Mouse (Mus musculus) heart, embryonic 16.5 days (tissue): ENCODE data around the gene Nat10. TPM values are rescaled to one million over a fixed set of nuclear protein-coding genes. Genes with fewer than 3 reads are reported as not detected.
A peak's percentile ranks its signal among the peaks of the same experiment; 100 is the strongest.

ENCODE experiments used
- ATAC-seq: fragments of 200-750 bp; cut with Nextera tagmentation; replicated peaks from 2 replicates; pipeline ENCODE4 v1.8.0; 2017; ENCODE audit warnings: moderate number of reproducible peaks; ENCODE audit not compliant: insufficient read depth, low FRiP score; ENCODE audit errors: extremely low read depth
- H3K27ac ChIP-seq: fragments of 300-500 bp; sonication (generic); 2 replicates; pipeline ENCODE4 v1.5.1; 2014; ENCODE audit warnings: mild to moderate bottlenecking, low read length, control low read depth, moderate library complexity
- H3K27me3 ChIP-seq: fragments of 300-500 bp; sonication (generic); 2 replicates; pipeline ENCODE4 v1.6.1; 2014; ENCODE audit warnings: low read length, mixed read lengths; ENCODE audit not compliant: control insufficient read depth, insufficient read depth
- H3K36me3 ChIP-seq: fragments of 300-500 bp; sonication (generic); 2 replicates; pipeline ENCODE4 v1.6.1; 2014; ENCODE audit not compliant: control insufficient read depth, insufficient read depth
- H3K4me1 ChIP-seq: fragments of 300-500 bp; sonication (generic); 2 replicates; pipeline ENCODE4 v1.6.1; 2014; ENCODE audit warnings: low read length, mixed read lengths; ENCODE audit not compliant: control insufficient read depth, insufficient read depth
- H3K4me2 ChIP-seq: fragments of 300-500 bp; sonication (generic); 2 replicates; pipeline ENCODE4 v1.6.1; 2014; ENCODE audit warnings: low read depth, mild to moderate bottlenecking, control low read depth, low read length
- H3K4me3 ChIP-seq: fragments of 300-500 bp; sonication (generic); 2 replicates; pipeline ENCODE4 v1.5.1; 2014; ENCODE audit warnings: mild to moderate bottlenecking, control low read depth, low read length
- H3K9ac ChIP-seq: fragments of 300-500 bp; sonication (generic); 2 replicates; pipeline ENCODE4 v1.6.1; 2014; ENCODE audit warnings: low read length, control low read depth
- H3K9me3 ChIP-seq: fragments of 300-500 bp; sonication (generic); replicated peaks from 2 replicates; pipeline ENCODE4 v1.6.1; 2016; ENCODE audit warnings: low read length; ENCODE audit not compliant: control insufficient read depth
- WGBS: fragments of 180-500 bp; shearing (Covaris S2); extraction: QIAGEN DNeasy Blood & Tissue Kit; methylation state at CpG from one replicate; pipeline ENCODE4 v1.1.7; 2014; 5-methylcytosine and 5-hydroxymethylcytosine counted together
- polyA plus RNA-seq: library from polyadenylated mRNA; unstranded; fragments of >200 nt; fragmentation: Nextera tagmentation; extraction: Ambion mirVana; gene quantifications from 2 replicates; pipeline ENCODE4 v1.2.1, GENCODE M21; 2015

The Nat10 gene
- polyA plus RNA-seq, 1 experiment from 2014 or later = 16.5 TPM

GRCm38 (mm10) chr2:103795843-103796210 lies 34.8 kb upstream of the Nat10 start:
- peak overlapping the region; percentile 99 for H3K9ac ChIP-seq
- H3K36me3 ChIP-seq = peaks cover 6% of the 10 kb centered on the region
- peak overlapping the region; percentile 100 for H3K27ac ChIP-seq
- 0% methylated on average over 11 of the region's 11 CpGs for WGBS
- H3K9me3 ChIP-seq = no peaks in the 10 kb centered on the region
- no peaks in the 10 kb centered on the region for H3K27me3 ChIP-seq
- peak; percentile 62 for ATAC-seq
- peak overlapping the region; percentile 99 for H3K4me3 ChIP-seq
- H3K4me2 ChIP-seq = peak overlapping the region; percentile 72
- peaks cover 21% of the 10 kb centered on the region for H3K4me1 ChIP-seq

- WGBS = 91% methylated on average over 1 of the region's 1 CpGs
- Histone ChIP-seq H3K9me3 (no peaks in the 10 kb centered on the region), H3K27me3 (no peaks in the 10 kb centered on the region), H3K4me3 (no peak overlapping the region), H3K4me2 (no peak overlapping the region), H3K4me1 (peaks cover 13% of the 10 kb centered on the region), H3K36me3 (peaks cover 10% of the 10 kb centered on the region), H3K27ac (no peak overlapping the region), H3K9ac (no peak overlapping the region)
- no peak for ATAC-seq
These were observed 30.9 kb upstream of the Nat10 start for GRCm38 (mm10) chr2:103792009-103792408.

GRCm38 (mm10) chr2:103785735-103786134 lies 24.7 kb upstream of the Nat10 start:
- Histone ChIP-seq H3K27ac (no peak overlapping the region), H3K36me3 (peaks cover 16% of the 10 kb centered on the region), H3K4me2 (no peak overlapping the region), H3K27me3 (no peaks in the 10 kb centered on the region), H3K4me1 (no peaks in the 10 kb centered on the region), H3K9ac (no peak overlapping the region), H3K9me3 (no peaks in the 10 kb centered on the region), H3K4me3 (no peak overlapping the region)
- WGBS = 81% methylated on average over 1 of the region's 1 CpGs
- ATAC-seq = no peak

- no peak for ATAC-seq
- no peaks in the 10 kb centered on the region for H3K27me3 ChIP-seq
- no peaks in the 10 kb centered on the region for H3K9me3 ChIP-seq
- no peaks in the 10 kb centered on the region for H3K4me1 ChIP-seq
- no peak overlapping the region for H3K4me2 ChIP-seq
- no peak overlapping the region for H3K9ac ChIP-seq
- H3K4me3 ChIP-seq = no peak overlapping the region
- 85% methylated on average over 4 of the region's 4 CpGs for WGBS
- peaks cover 23% of the 10 kb centered on the region for H3K36me3 ChIP-seq
- H3K27ac ChIP-seq = no peak overlapping the region
These were observed 23.6 kb upstream of the Nat10 start for GRCm38 (mm10) chr2:103784621-103785020.

GRCm38 (mm10) chr2:103762492-103762891 lies 1.4 kb upstream of the Nat10 start:
- H3K27me3 ChIP-seq = no peaks in the 10 kb centered on the region
- WGBS = 59% methylated on average over 1 of the region's 1 CpGs
- no peak for ATAC-seq
- H3K9me3 ChIP-seq = no peaks in the 10 kb centered on the region
- H3K9ac ChIP-seq = no peak overlapping the region
- H3K4me1 ChIP-seq = peaks cover 7% of the 10 kb centered on the region; the same call in 1 of the 2 replicates
- peaks cover 15% of the 10 kb centered on the region for H3K36me3 ChIP-seq
- no peak overlapping the region for H3K27ac ChIP-seq
- no peak overlapping the region for H3K4me3 ChIP-seq
- no peak overlapping the region for H3K4me2 ChIP-seq

GRCm38 (mm10) chr2:103761993-103762392 lies 923 bp upstream of the Nat10 start:
- H3K9me3 ChIP-seq = no peaks in the 10 kb centered on the region
- peaks cover 7% of the 10 kb centered on the region; the same call in 1 of the 2 replicates for H3K4me1 ChIP-seq
- ATAC-seq = no peak
- H3K9ac ChIP-seq = no peak overlapping the region
- no peak overlapping the region; the same call in 1 of the 2 replicates for H3K4me3 ChIP-seq
- H3K27me3 ChIP-seq = no peaks in the 10 kb centered on the region
- peaks cover 15% of the 10 kb centered on the region for H3K36me3 ChIP-seq
- H3K4me2 ChIP-seq = peak overlapping the region; percentile 77
- no peak overlapping the region for H3K27ac ChIP-seq
- 33% methylated on average over 4 of the region's 4 CpGs for WGBS

GRCm38 (mm10) chr2:103760421-103760820 lies 649 bp downstream of the Nat10 start:
- peaks cover 7% of the 10 kb centered on the region; the same call in 1 of the 2 replicates for H3K4me1 ChIP-seq
- no peaks in the 10 kb centered on the region for H3K9me3 ChIP-seq
- 0 out of 2 replicates have a peak, but pooled peaks cover 2% of the 10 kb centered on the region for H3K36me3 ChIP-seq
- H3K27ac ChIP-seq = peak overlapping the region; percentile 87
- ATAC-seq = peak; percentile 2; the same call in 1 of the 2 replicates
- H3K4me2 ChIP-seq = peak overlapping the region; percentile 77
- H3K4me3 ChIP-seq = peak overlapping the region; percentile 92
- WGBS = 0% methylated on average over 12 of the region's 12 CpGs
- peak overlapping the region; percentile 76 for H3K9ac ChIP-seq
- H3K27me3 ChIP-seq = no peaks in the 10 kb centered on the region

GRCm38 (mm10) chr2:103755458-103756085 lies 5.5 kb downstream of the Nat10 start:
- Histone ChIP-seq H3K4me2 (no peak overlapping the region), H3K9me3 (no peaks in the 10 kb centered on the region), H3K36me3 (peaks cover 24% of the 10 kb centered on the region), H3K27me3 (no peaks in the 10 kb centered on the region), H3K9ac (no peak overlapping the region), H3K4me1 (peaks cover 4% of the 10 kb centered on the region; the same call in 1 of the 2 replicates), H3K4me3 (no peak overlapping the region), H3K27ac (no peak overlapping the region)
- WGBS = 80% methylated on average over 9 of the region's 9 CpGs
- no peak for ATAC-seq

- WGBS = 78% methylated on average over 3 of the region's 3 CpGs
- H3K27me3 ChIP-seq = no peaks in the 10 kb centered on the region
- no peaks in the 10 kb centered on the region for H3K9me3 ChIP-seq
- H3K36me3 ChIP-seq = peaks cover 33% of the 10 kb centered on the region
- ATAC-seq = no peak
- H3K9ac ChIP-seq = no peak overlapping the region
- no peaks in the 10 kb centered on the region for H3K4me1 ChIP-seq
- no peak overlapping the region for H3K4me2 ChIP-seq
- H3K4me3 ChIP-seq = no peak overlapping the region
- H3K27ac ChIP-seq = no peak overlapping the region
These were observed 6.5 kb downstream of the Nat10 start for GRCm38 (mm10) chr2:103754614-103755013.
